Mouse (Mus musculus) frontal cortex, postnatal 25 days (tissue): ENCODE data around the gene Thoc6.
A peak's percentile ranks its signal among the peaks of the same experiment; 100 is the strongest.

ENCODE experiments used
- DNase-seq, 2 experiments: peaks; one replicate each; pipeline ENCODE4 v3.0.0; 2022; ENCODE audit warnings: low spot score in 2 of 2

Gene Thoc6

DNA sequence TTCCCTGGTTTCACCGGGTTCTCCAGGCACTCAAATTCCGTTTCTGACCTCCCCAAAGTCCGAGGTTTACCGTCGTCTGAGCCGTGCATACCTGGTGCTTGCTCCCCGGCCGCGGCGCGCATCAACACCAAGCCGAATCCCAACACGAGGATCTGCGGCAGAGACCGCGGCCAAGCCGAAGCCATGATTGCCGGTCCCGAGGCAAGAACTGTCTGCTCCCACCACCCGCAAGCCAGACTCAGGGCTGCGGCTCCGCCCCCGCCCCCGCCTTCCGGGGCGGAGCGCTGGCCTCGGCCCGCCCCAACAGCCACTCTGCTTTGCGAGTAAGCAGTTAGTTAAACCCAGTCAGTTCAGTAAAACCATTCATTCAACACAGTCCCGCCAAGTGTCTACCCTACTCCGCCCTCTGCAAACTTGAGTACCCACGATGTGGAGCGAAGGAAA is 3.6 kb upstream of the Thoc6 start, which contains the start of gene Tnfrsf12a:
Gene Tnfrsf12a, minus strand, starts transcription at position 233 of the 444 bp plus-strand sequence.
- peak; percentile 53 to 68 for DNase-seq

DNA sequence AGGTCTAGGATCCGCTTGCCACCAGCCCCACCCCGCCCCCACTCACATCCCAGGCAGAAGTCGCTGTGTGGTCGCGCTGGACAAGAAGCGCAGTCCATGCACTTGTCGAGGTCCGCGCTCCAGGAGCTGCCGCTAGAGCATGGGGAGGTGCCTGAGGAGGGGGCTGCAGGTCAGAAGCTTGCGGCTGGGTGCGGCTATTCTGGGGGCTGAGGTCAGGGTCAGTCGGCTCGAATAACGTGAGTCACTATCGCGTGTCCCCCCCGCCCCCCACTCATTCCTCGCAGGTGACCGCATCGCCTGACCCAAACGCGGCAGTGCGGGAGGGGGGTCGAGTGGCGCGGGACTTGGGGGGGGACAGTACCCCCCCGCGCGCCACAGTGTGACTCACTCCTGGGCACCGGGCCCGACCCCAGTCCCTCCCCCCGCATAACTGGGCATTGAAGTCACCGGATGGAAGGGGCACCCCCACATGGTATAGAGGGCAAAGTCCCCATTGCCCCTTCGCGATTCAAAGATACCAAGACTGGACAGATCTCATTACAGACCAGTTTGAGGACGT is 2.9 kb upstream of the Thoc6 start:
- no peak for DNase-seq

- DNase-seq = no peak
These were observed 2.0 kb upstream of the Thoc6 start for GRCm38 (mm10) chr17:23675564-23676281.

- no peak for DNase-seq
These were observed 1.4 kb upstream of the Thoc6 start for GRCm38 (mm10) chr17:23675127-23675526.

DNA sequence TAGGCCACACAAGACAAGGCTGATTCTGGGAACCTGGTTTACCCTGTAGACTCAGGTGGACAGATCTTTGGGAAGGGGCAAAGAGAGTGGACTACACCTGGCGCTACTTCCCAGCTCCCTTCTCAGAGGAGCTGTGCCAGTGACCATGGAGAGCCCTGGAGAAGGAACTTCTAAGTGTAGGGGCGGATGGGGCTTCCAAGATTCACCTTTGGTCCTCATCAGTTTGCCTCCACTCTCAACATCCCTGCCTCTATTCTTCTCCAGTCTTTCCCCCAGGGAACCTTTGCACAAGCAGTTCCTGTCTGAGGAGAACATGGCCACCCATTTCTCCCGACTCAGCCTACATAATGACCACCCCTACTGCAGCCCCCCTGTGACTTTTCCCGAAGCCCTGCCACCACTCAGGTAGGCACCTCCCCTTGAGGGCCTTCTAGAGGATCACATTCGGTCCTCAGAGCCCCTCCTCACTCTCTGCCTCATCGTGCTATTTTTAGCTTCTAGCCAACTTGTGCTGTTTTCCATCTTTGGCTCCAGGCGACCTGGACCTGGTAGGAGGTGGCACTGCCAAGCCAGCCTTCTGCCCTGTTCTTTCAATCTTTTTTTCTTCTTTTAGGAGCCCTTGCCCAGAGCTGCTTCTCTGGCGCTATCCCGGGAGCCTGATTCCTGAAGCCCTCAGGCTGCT is 730 bp upstream of the Thoc6 start:
- DNase-seq = no peak

- DNase-seq = no peak
These were observed 921 bp downstream of the Thoc6 start for GRCm38 (mm10) chr17:23672761-23673160.

DNA sequence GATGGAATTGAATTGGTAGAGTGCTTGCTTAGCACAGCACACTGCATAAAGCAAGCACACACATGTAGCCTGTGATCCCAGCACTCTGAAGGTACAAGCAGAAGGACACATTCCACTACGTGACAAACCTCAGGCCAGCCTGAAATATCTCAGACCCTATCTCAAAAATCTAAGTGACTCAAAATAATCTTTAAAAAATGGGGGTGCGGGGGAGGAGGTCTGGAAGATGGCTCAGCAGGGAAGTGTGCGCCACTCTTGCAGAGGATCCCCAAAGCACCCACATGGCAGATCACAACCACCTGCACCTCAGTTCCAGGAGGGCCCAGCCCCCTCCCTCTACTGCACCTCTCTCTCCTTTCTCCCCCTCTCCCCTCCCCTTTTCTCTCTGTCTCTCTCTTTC is 2.2 kb downstream of the Thoc6 start:
- no peak for DNase-seq

DNA sequence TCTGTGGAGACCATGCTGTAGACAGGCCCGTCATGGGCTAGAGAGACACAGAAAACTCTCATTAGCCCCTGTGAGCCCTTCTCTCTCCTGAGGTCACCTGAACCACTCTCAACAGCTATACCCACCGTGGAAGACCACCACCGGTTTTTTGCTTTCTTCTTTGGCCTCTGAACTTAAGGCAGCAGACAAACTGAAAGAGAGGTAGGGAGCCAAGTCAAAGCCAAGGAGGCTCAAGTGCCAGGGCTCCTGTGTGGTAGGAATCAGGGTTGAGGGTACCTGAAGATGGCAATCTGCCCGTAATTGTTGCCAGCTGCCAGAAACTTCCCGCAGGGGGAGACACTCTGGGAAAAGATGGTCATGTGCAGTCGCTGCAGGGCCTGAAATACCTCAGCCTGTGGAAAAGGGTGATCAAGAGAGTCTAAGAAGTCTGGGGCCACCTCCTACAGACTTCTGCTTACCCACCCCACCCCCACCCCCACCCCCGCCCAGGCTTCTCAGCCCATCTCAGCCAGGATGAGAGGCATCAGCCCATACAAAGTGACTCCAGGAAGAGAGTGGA is 3.1 kb downstream of the Thoc6 start:
- no peak for DNase-seq

GRCm38 (mm10) chr17:23665511-23665910 is 8.2 kb downstream of the Thoc6 start:
- no peak for DNase-seq

GRCm38 (mm10) chr17:23664556-23665021 is 9.1 kb downstream of the Thoc6 start:
- DNase-seq = no peak

DNA sequence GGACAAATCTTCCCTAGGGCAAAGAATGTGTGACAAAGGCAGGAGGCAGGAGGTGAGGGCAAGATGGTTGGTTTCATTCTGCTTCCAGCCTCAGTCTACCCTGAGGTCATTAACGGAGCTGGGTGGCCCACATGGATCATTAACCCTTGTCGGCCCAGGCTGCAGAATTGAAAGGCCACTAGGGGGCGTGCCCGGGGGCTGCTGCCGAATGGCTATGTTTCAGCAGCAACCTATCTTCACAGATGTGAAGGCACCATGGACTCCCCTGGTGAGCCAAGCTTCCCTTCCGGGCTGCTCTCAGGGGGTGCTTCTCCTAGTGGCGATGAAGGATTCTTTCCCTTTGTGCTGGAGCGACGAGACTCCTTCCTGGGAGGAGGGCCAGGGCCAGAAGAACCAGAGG is 12.2 kb downstream of the Thoc6 start:
- DNase-seq = no peak

- DNase-seq = no peak
These were observed 12.8 kb downstream of the Thoc6 start for GRCm38 (mm10) chr17:23660876-23661200.

- no peak for DNase-seq
These were observed 13.4 kb downstream of the Thoc6 start, which contains the start of gene Bicdl2 for GRCm38 (mm10) chr17:23660117-23660875. Gene Bicdl2, plus strand, starts transcription at chr17:23660506.

- DNase-seq = no peak
These were observed 15.2 kb downstream of the Thoc6 start for GRCm38 (mm10) chr17:23658450-23658849.

DNA sequence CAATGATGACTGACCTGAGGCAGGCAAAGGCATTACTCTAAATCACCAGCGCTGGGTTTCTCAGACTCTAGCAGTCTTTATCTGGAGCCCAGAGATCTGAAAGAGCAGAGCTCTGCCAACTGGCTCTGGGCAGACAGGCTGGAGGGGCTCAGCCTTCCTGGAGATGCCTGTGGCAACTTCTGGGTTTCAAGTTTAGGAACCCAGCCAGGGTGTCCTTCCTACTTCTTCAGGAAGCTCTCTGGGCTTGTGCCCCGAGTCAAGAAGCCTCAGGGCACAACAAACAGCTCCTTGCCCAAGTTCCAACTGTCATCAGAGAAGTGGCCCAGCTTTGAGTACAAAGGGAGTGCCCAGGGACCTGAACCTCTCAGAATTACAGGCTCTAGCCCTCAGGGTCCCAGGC is 19.3 kb downstream of the Thoc6 start:
- no peak for DNase-seq

- DNase-seq = no peak
These were observed 19.7 kb downstream of the Thoc6 start for GRCm38 (mm10) chr17:23654001-23654400.

GRCm38 (mm10) chr17:23653324-23653723 is 20.4 kb downstream of the Thoc6 start:
- no peak for DNase-seq

DNA sequence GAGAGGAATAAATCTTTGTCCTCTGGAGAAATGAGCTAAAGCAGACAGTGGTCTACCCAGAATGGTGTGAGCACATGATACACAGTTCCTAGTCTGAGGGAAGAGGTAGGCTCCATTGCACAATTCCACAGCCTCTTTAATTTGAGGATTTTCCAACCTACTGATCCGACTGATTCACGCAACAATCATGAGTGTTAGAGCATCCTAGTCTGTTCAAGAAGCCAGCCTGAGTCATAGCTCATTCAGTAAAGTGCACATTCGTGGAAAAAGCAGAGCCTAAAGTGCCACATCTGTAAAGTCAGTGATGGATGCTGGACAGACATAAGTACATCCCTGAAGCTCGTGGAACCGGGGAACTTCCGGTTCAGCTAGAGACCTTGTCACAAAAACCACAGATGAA is 22.3 kb downstream of the Thoc6 start:
- no peak for DNase-seq

- no peak for DNase-seq
These were observed 27.8 kb downstream of the Thoc6 start for GRCm38 (mm10) chr17:23645894-23646293.

DNA sequence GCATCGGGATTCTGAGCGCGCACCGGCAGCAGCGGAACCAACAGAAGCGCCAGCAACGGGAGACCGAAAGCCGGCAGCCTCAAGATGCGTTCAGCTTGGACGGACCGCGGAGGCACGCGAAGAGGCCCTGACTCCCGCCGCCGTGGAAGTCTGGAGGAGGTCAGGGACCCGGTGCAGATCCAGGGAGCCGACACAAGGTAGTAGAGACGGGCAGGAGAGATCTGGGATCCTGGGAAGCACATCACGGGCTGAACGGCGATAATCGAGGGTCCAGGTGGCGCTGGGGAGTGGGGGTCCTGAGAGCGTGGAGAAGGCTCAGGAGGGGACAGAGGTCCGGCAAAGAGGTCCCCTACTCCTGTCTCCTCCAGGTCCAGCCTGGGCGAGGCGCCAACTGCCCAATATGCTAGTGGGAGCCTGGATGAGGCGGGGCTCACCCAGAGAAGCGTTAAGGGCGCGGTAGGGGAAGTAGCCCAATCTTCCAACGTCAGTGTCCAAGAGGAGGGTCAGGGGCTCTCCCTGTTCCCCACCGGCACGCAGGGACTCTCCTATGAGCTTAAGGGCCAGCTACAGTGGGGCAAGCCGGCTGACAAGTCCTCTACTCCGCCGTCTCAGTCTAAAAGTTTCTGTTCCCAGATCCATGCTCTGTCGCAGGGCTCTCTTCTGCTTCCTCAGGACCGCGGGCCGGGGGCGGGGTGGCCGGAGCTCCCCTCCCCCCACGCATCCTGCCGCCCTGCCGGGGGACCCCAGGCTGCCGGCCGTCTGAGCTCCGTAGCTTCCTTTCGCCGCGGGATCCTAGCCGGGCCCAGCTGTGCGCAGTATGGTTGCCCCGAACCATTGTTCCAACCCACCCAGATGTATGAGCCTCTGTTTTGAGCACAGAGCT is 28.8 kb downstream of the Thoc6 start, which contains the start of gene Mmp25:
Gene Mmp25, minus strand, starts transcription at position 665 of the 883 bp plus-strand sequence.
- DNase-seq = no peak

GRCm38 (mm10) chr17:23631241-23631640 is 42.4 kb downstream of the Thoc6 start:
- no peak for DNase-seq
